ENCODE assay signal across 8 mouse cellular contexts in the genomic region with DNA sequence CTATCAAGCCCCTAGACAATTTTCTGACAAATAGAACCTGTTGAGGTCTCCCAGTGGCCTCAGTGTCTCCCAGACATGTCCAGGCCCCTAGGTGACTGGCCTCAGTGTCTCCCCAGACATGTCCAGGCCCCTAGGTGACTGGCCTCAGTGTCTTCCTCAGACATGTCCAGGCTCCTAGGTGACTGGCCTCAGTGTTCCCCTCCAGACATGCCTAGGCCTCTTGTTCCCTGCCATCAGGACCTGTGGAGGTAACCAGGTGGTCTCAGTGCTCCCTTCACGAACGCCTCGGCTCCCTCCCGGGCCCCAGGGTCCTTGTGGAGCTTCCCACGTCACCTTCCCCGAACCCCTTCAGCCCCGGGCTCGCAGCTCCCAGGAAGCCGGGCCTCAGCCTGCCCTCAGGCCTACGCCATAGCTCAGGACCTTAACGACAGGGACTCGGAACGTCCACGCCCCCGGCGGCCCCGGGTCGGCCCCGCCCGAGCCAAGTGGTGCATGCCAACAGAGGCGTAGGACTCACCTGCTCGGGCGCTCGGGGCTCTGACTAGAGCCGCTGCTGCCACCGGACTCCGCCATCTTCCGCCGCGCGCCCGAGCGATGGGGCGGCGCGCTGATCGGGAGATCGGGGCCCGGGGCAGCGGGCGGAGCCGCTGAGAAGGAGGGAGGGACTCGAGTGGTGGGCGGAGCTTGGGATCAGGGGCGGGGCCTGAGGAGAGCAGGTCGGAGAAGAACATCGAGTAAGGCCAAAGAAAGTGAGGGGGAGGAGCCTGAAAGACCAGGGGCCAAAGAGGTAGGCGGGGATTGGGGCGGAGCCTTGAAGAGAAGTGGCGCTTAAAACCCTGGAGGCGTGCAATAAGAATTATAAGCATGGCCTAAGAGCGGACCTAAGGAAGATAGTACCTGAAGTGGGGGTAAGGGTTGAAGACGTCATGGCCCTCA. TPM values are rescaled to one million over a fixed set of nuclear protein-coding genes. Genes with fewer than 3 reads are reported as not detected.
DNase-seq lines count a peak whose midpoint lies in the region; ATAC-seq and TF ChIP-seq lines count a peak whose summit lies in the region.

A gene (minus strand): TSS at position 636 of the 936 bp plus-strand sequence.

- peaks cover 29% of the 10 kb centered on the region for H3K4me1 ChIP-seq in hindbrain, embryonic 10.5 days (replicated peaks)
- H3K4me1 ChIP-seq in lung, postnatal 0 days (ENCODE audit: insufficient read depth, low read depth, low read length), result peaks cover 6% of the 10 kb centered on the region; the same call in 1 of the 2 replicates

- TF ChIP-seq EP300 in lung, postnatal 0 days (IDR thresholded peaks at IDR 0.05), result peak; percentile 46; the same call in 1 of the 2 replicates

- H3K4me2 ChIP-seq in lung, postnatal 0 days (replicated peaks; ENCODE audit: low read depth, low read length), result peak within 1 kb of the TSS; percentile 91

- peak; percentile 97 for DNase-seq in MN1 (ENCODE audit: low spot score)
- peak; percentile 96 for DNase-seq in cerebellum, adult 9-10 months
- DNase-seq in hindbrain, embryonic 10.5 days (ENCODE audit: low spot score), result peak; percentile 96
- DNase-seq in layer of hippocampus, adult 9-11 months, result peak; percentile 95
- peak; percentile 98 for DNase-seq in lung, postnatal 0 days (ENCODE audit: low spot score)
- DNase-seq in ovary, postnatal 14 days (ENCODE audit: low spot score), result peak; percentile 95
- DNase-seq in thymus, postnatal 14 days, result peak; percentile 95

- peak; percentile 79 for ATAC-seq in frontal cortex, adult (ENCODE audit: low TSS enrichment)
- ATAC-seq in lung, postnatal 0 days, result peak; percentile 90

- no peaks in the 10 kb centered on the region for H3K9me3 ChIP-seq in hindbrain, embryonic 10.5 days
- H3K9me3 ChIP-seq in lung, postnatal 0 days (ENCODE audit: low read length), result no peaks in the 10 kb centered on the region

- H3K27me3 ChIP-seq in hindbrain, embryonic 10.5 days (ENCODE audit: insufficient read depth, poor library complexity, severe bottlenecking), result peaks cover 34% of the 10 kb centered on the region
- no peaks in the 10 kb centered on the region for H3K27me3 ChIP-seq in lung, postnatal 0 days (replicated peaks; ENCODE audit: insufficient read depth, low read length)

- peak within 1 kb of the TSS; percentile 92 for H3K9ac ChIP-seq in lung, postnatal 0 days (replicated peaks; ENCODE audit: low read depth)

- peak within 1 kb of the TSS; percentile 64 for H3K4me3 ChIP-seq in hindbrain, embryonic 10.5 days
- H3K4me3 ChIP-seq in lung, postnatal 0 days (ENCODE audit: low read depth, low read length), result peak within 1 kb of the TSS; percentile 80

- peak within 1 kb of the TSS; percentile 87 for H3K27ac ChIP-seq in hindbrain, embryonic 10.5 days
- H3K27ac ChIP-seq in lung, postnatal 0 days (ENCODE audit: low read length), result peak within 1 kb of the TSS; percentile 82

- TF ChIP-seq CTCF in lung, postnatal 0 days (IDR thresholded peaks at IDR 0.05), result no peak

- H3K36me3 ChIP-seq in hindbrain, embryonic 10.5 days, result peaks cover 5% of the 10 kb centered on the region; the same call in 1 of the 2 replicates
- no peaks in the 10 kb centered on the region for H3K36me3 ChIP-seq in lung, postnatal 0 days (ENCODE audit: insufficient read depth, low read length)

- under 1% methylated on average over 53 of the region's 53 CpGs for whole genome bisulfite sequencing in hindbrain, embryonic 10.5 days
- WGBS in lung, postnatal 0 days, result under 1% methylated on average over 50 of the region's 53 CpGs

RNA-seq across cellular contexts. Expression of the gene that starts here (rescaled TPM):
- polyA plus RNA-seq in hindbrain, embryonic 10.5 days (2016; fragmentation: Nextera tagmentation; extraction: Ambion mirVana), result 18.5 and 19.1 TPM in 2 replicates
- polyA plus RNA-seq in lung, postnatal 0 days (2015; fragmentation: Nextera tagmentation; extraction: Ambion mirVana), result 19.0 and 21.6 TPM in 2 replicates

Comparison
In these comparisons a context has a peak if more than half of its experiments do, and no peak if none do; other contexts are left out.
1. Peak in every context shown above with its lines: DNase-seq, ATAC-seq, H3K4me3 ChIP-seq and H3K27ac ChIP-seq.